Mouse (Mus musculus) forebrain, embryonic 13.5 days (tissue): Measurements from ENCODE around the gene Ndufv3. TPM values are rescaled to one million over a fixed set of nuclear protein-coding genes. Genes with fewer than 3 reads are reported as not detected.
"Not testable (repeated sequence)": the region's sequence is repeated elsewhere in the genome, so short reads cannot be mapped to it uniquely, and the experiment has no call there.

Source experiments
- ATAC-seq: fragments of 200-750 bp; cut with Nextera tagmentation; 2 replicates; pipeline ENCODE4 v1.8.0; 2017
- H3K27ac ChIP-seq: fragments of 300-500 bp; sonication (generic); 2 replicates; pipeline ENCODE4 v1.5.1; 2015; ENCODE audit warnings: inconsistent platforms, mild to moderate bottlenecking, moderate library complexity
- H3K27me3 ChIP-seq: fragments of 300-500 bp; sonication (generic); 2 replicates; pipeline ENCODE4 v1.6.1; 2015; ENCODE audit warnings: mild to moderate bottlenecking, inconsistent platforms
- H3K36me3 ChIP-seq: fragments of 300-500 bp; sonication (generic); 2 replicates; pipeline ENCODE4 v1.6.1; 2015; ENCODE audit warnings: mild to moderate bottlenecking, inconsistent platforms; ENCODE audit not compliant: poor library complexity, severe bottlenecking
- H3K4me1 ChIP-seq: fragments of 300-500 bp; sonication (generic); 2 replicates; pipeline ENCODE4 v1.6.1; 2015; ENCODE audit warnings: inconsistent platforms
- H3K4me2 ChIP-seq: fragments of 300-500 bp; sonication (generic); 2 replicates; pipeline ENCODE4 v1.6.1; 2015; ENCODE audit warnings: inconsistent platforms, mild to moderate bottlenecking, moderate library complexity
- H3K4me3 ChIP-seq: fragments of 300-500 bp; sonication (generic); 2 replicates; pipeline ENCODE4 v1.5.1; 2015; ENCODE audit warnings: mild to moderate bottlenecking, inconsistent platforms
- H3K9ac ChIP-seq: fragments of 300-500 bp; sonication (generic); 2 replicates; pipeline ENCODE4 v1.6.1; 2015; ENCODE audit warnings: mild to moderate bottlenecking, inconsistent platforms
- H3K9me3 ChIP-seq: fragments of 300-500 bp; sonication (generic); replicated peaks from 2 replicates; pipeline ENCODE4 v1.6.1; 2016; ENCODE audit warnings: inconsistent platforms
- WGBS: fragments of 180-500 bp; shearing (Covaris S2); methylation state at CpG from one replicate; pipeline ENCODE4 v1.1.7; 2015; 5-methylcytosine and 5-hydroxymethylcytosine counted together
- polyA plus RNA-seq: library from polyadenylated mRNA; unstranded; fragments of >200 nt; fragmentation: Nextera tagmentation; extraction: Ambion mirVana; gene quantifications from 2 replicates; pipeline ENCODE4 v1.2.1, GENCODE M21; 2015

The Ndufv3 gene
- polyA plus RNA-seq, 1 experiment from 2014 or later: 354 TPM

GRCm38 (mm10) chr17:31540809-31541459 is 21.0 kb downstream of the Ndufv3 start:
- Histone ChIP-seq H3K4me1 (peaks cover 19% of the 10 kb centered on the region), H3K4me2 (no peak overlapping the region), H3K27me3 (no peaks in the 10 kb centered on the region), H3K36me3 (no peaks in the 10 kb centered on the region), H3K9ac (no peak overlapping the region), H3K27ac (peak overlapping the region; percentile 74), H3K9me3 (no peaks in the 10 kb centered on the region), H3K4me3 (no peak overlapping the region)
- no peak for ATAC-seq
- WGBS: 35% methylated on average over 4 of the region's 4 CpGs

- H3K9me3 ChIP-seq: peaks cover 3% of the 10 kb centered on the region; the same call in 1 of the 2 replicates
- 0 out of 2 replicates have a peak overlapping the region, but pooled peaks have one; percentile 30 for H3K9ac ChIP-seq
- H3K4me1 ChIP-seq: peaks cover 18% of the 10 kb centered on the region
- H3K36me3 ChIP-seq: no peaks in the 10 kb centered on the region
- peak overlapping the region; percentile 74 for H3K27ac ChIP-seq
- peak; percentile 59; the same call in 1 of the 2 replicates for ATAC-seq
- H3K27me3 ChIP-seq: no peaks in the 10 kb centered on the region
- WGBS: 32% methylated on average over 6 of the region's 6 CpGs
- H3K4me2 ChIP-seq: no peak overlapping the region
- H3K4me3 ChIP-seq: no peak overlapping the region
These were observed 21.5 kb downstream of the Ndufv3 start for GRCm38 (mm10) chr17:31541460-31541831.

- no peak overlapping the region for H3K4me2 ChIP-seq
- H3K9me3 ChIP-seq: peaks cover 4% of the 10 kb centered on the region; the same call in 1 of the 2 replicates
- H3K27me3 ChIP-seq: no peaks in the 10 kb centered on the region
- no peaks in the 10 kb centered on the region for H3K36me3 ChIP-seq
- peaks cover 14% of the 10 kb centered on the region for H3K4me1 ChIP-seq
- no peak for ATAC-seq
- no peak overlapping the region; the same call in 1 of the 2 replicates for H3K27ac ChIP-seq
- H3K9ac ChIP-seq: no peak overlapping the region
- no peak overlapping the region for H3K4me3 ChIP-seq
- 21% methylated on average over 6 of the region's 6 CpGs for WGBS
These were observed 23.7 kb downstream of the Ndufv3 start for GRCm38 (mm10) chr17:31543574-31543973.

- no peak for ATAC-seq
- H3K4me3 ChIP-seq: no peak overlapping the region
- peaks cover 4% of the 10 kb centered on the region; the same call in 1 of the 2 replicates for H3K9me3 ChIP-seq
- H3K36me3 ChIP-seq: no peaks in the 10 kb centered on the region
- peaks cover 5% of the 10 kb centered on the region for H3K4me1 ChIP-seq
- WGBS: 92% methylated on average over 9 of the region's 9 CpGs
- H3K9ac ChIP-seq: no peak overlapping the region
- H3K27ac ChIP-seq: no peak overlapping the region
- no peaks in the 10 kb centered on the region for H3K27me3 ChIP-seq
- no peak overlapping the region for H3K4me2 ChIP-seq
These were observed 26.7 kb downstream of the Ndufv3 start for GRCm38 (mm10) chr17:31546444-31547196.

- Histone ChIP-seq H3K9ac (no peak overlapping the region), H3K4me1 (no peaks in the 10 kb centered on the region), H3K4me3 (no peak overlapping the region), H3K9me3 (peaks cover 4% of the 10 kb centered on the region; the same call in 1 of the 2 replicates), H3K27ac (no peak overlapping the region), H3K4me2 (no peak overlapping the region), H3K36me3 (no peaks in the 10 kb centered on the region), H3K27me3 (no peaks in the 10 kb centered on the region)
- WGBS: 13% methylated on average over 3 of the region's 3 CpGs
- no peak for ATAC-seq
These were observed 28.1 kb downstream of the Ndufv3 start for GRCm38 (mm10) chr17:31547974-31548373.

DNA sequence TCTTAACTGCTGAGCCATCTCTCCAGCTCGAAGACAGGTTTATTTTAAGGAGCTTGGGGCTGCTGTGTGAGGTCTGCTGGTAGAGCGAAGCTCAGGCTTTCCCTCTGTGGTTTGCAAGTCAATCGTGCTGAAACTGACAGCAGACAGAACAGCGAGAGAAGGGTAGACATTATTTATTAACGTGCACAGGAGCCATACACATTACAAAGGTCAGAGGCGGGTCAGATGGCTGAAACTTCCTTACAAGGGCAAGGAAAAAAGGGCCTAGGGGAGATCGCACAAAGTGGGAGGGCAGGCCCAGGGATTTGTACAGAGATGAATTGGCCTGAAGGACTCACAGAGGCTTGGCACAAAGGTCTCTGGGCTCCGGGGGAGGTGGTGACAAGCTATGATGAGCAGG is 29.5 kb downstream of the Ndufv3 start:
- no peaks in the 10 kb centered on the region for H3K4me1 ChIP-seq
- peaks cover 4% of the 10 kb centered on the region; the same call in 1 of the 2 replicates for H3K9me3 ChIP-seq
- H3K27ac ChIP-seq: no peak overlapping the region
- H3K4me2 ChIP-seq: no peak overlapping the region
- no peak overlapping the region for H3K9ac ChIP-seq
- no peaks in the 10 kb centered on the region for H3K36me3 ChIP-seq
- H3K27me3 ChIP-seq: no peaks in the 10 kb centered on the region
- WGBS: 79% methylated on average over 8 of the region's 8 CpGs
- ATAC-seq: no peak
- no peak overlapping the region for H3K4me3 ChIP-seq

GRCm38 (mm10) chr17:31552601-31553000 is 32.7 kb downstream of the Ndufv3 start:
- 95% methylated on average over 23 of the region's 23 CpGs for WGBS
- not testable (repeated sequence) for H3K9ac ChIP-seq, ATAC-seq

GRCm38 (mm10) chr17:31556253-31556652 is 36.3 kb downstream of the Ndufv3 start:
- Histone ChIP-seq H3K27ac (no peak overlapping the region), H3K36me3 (no peaks in the 10 kb centered on the region), H3K9me3 (no peaks in the 10 kb centered on the region), H3K4me2 (no peak overlapping the region), H3K4me1 (peaks cover 17% of the 10 kb centered on the region), H3K4me3 (no peak overlapping the region), H3K9ac (no peak overlapping the region), H3K27me3 (no peaks in the 10 kb centered on the region)
- WGBS: 76% methylated on average over 4 of the region's 4 CpGs
- ATAC-seq: no peak

More at GRCm38 (mm10) chr17:31552601-31553000, 32.7 kb downstream of the Ndufv3 start:
- H3K9me3 ChIP-seq, H3K27ac ChIP-seq, H3K36me3 ChIP-seq, H3K4me3 ChIP-seq, H3K4me2 ChIP-seq, H3K4me1 ChIP-seq, H3K27me3 ChIP-seq: not testable (repeated sequence)

- peak overlapping the region; percentile 1; the same call in 1 of the 2 replicates for H3K4me2 ChIP-seq
- peak; percentile 73 for ATAC-seq
- no peak overlapping the region for H3K9ac ChIP-seq
- H3K4me3 ChIP-seq: no peak overlapping the region
- H3K27me3 ChIP-seq: no peaks in the 10 kb centered on the region
- no peaks in the 10 kb centered on the region for H3K36me3 ChIP-seq
- peak overlapping the region; percentile 74 for H3K27ac ChIP-seq
- peaks cover 17% of the 10 kb centered on the region for H3K4me1 ChIP-seq
- WGBS: 57% methylated on average over 11 of the region's 11 CpGs
- no peaks in the 10 kb centered on the region for H3K9me3 ChIP-seq
These were observed 37.4 kb downstream of the Ndufv3 start for GRCm38 (mm10) chr17:31557124-31557880.

- 84% methylated on average over 10 of the region's 10 CpGs for WGBS
These were observed 38.1 kb downstream of the Ndufv3 start for GRCm38 (mm10) chr17:31557947-31558542.

DNA sequence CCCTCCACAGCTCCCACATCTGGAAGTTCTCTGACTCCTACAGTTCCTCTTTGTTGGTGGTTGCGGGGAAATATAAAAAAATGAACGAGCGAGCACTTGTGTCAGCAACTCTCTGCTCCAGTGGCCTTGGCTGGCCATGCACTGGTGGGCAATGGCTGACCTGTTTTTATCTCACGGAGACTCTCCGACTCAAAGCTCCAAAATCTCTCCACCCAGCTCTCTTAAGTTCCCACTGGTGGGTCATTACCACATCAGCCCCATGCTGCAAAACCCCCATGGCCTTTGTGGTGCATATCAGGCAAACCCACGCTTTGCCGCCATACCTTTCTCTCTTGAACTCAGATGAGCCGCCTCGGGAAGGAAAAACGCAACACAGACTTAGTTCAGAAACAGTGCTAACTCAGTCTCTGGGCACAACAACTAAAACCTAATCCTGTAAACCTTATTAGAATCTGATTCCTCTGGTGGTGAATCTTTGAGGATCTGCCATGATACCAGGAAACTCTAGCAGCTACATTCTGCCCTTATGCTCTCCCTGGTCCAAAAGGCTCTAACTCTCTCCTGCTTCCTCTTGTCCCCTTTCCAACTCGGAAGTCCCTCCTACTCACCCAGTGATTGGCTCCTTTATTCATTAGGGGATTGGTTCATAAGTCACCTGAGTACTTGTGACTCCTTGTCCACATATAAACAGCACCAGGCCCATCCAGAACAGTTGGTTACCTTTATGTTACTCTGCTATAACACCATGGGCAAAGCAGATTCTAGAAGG is 39.3 kb downstream of the Ndufv3 start:
- peaks cover 24% of the 10 kb centered on the region for H3K4me1 ChIP-seq
- WGBS: 91% methylated on average over 11 of the region's 11 CpGs
- H3K27ac ChIP-seq: no peak overlapping the region
- no peaks in the 10 kb centered on the region for H3K27me3 ChIP-seq
- no peak for ATAC-seq
- H3K4me2 ChIP-seq: no peak overlapping the region
- H3K9ac ChIP-seq: no peak overlapping the region
- H3K9me3 ChIP-seq: no peaks in the 10 kb centered on the region
- no peaks in the 10 kb centered on the region for H3K36me3 ChIP-seq
- H3K4me3 ChIP-seq: no peak overlapping the region

More at GRCm38 (mm10) chr17:31557947-31558542, 38.1 kb downstream of the Ndufv3 start:
- no peaks in the 10 kb centered on the region for H3K27me3 ChIP-seq
- no peaks in the 10 kb centered on the region for H3K36me3 ChIP-seq
- H3K27ac ChIP-seq: peak overlapping the region; percentile 74
- ATAC-seq: no peak
- no peaks in the 10 kb centered on the region for H3K9me3 ChIP-seq
- H3K4me2 ChIP-seq: no peak overlapping the region
- H3K9ac ChIP-seq: no peak overlapping the region
- peaks cover 17% of the 10 kb centered on the region for H3K4me1 ChIP-seq
- no peak overlapping the region for H3K4me3 ChIP-seq
